Mouse (Mus musculus): ENCODE data around the gene Nav2.

Nav2 gene

GRCm38 (mm10) chr7:49586530-49587120 is 678.1 kb downstream of the Nav2 start:
- Histone ChIP-seq H3K4me1 (replicated peaks; ENCODE audit: low read depth, low read length) (no peaks in the 10 kb centered on the region), H3K4me3 (replicated peaks; ENCODE audit: low read length) (no peak overlapping the region), H3K27me3 (ENCODE audit: insufficient read depth, low read length) (no peaks in the 10 kb centered on the region), H3K36me3 (ENCODE audit: insufficient read depth, low read length) (peaks cover 59% of the 10 kb centered on the region), H3K9me3 (ENCODE audit: low read length) (no peaks in the 10 kb centered on the region)
- TF ChIP-seq POU5F1 (IDR thresholded peaks at IDR 0.05; ENCODE audit: borderline replicate concordance, low read length) (no peak), NANOG (IDR thresholded peaks at IDR 0.05; ENCODE audit: borderline replicate concordance, low read length) (no peak), CTCF (conservative IDR thresholded peaks at IDR 0.05; ENCODE audit: low read length) (no peak)

GRCm38 (mm10) chr7:49589635-49590034 is 681.1 kb downstream of the Nav2 start:
- no peaks in the 10 kb centered on the region for H3K4me1 ChIP-seq (replicated peaks; ENCODE audit: low read depth, low read length)
- H3K9me3 ChIP-seq (ENCODE audit: low read length): no peaks in the 10 kb centered on the region
- no peaks in the 10 kb centered on the region for H3K27me3 ChIP-seq (ENCODE audit: insufficient read depth, low read length)
- H3K4me3 ChIP-seq (replicated peaks; ENCODE audit: low read length): no peak overlapping the region
- no peak for TF ChIP-seq CTCF (conservative IDR thresholded peaks at IDR 0.05; ENCODE audit: low read length)
- H3K36me3 ChIP-seq (ENCODE audit: insufficient read depth, low read length): peaks cover 56% of the 10 kb centered on the region

GRCm38 (mm10) chr7:49597776-49598175 is 689.3 kb downstream of the Nav2 start:
- no peaks in the 10 kb centered on the region for H3K9me3 ChIP-seq (ENCODE audit: low read length)
- H3K4me1 ChIP-seq (replicated peaks; ENCODE audit: low read depth, low read length): peaks cover 4% of the 10 kb centered on the region
- peaks cover 55% of the 10 kb centered on the region for H3K36me3 ChIP-seq (ENCODE audit: insufficient read depth, low read length)
- H3K27me3 ChIP-seq (ENCODE audit: insufficient read depth, low read length): no peaks in the 10 kb centered on the region
- H3K4me3 ChIP-seq (replicated peaks; ENCODE audit: low read length): no peak overlapping the region
- TF ChIP-seq NANOG (IDR thresholded peaks at IDR 0.05; ENCODE audit: borderline replicate concordance, low read length) (no peak), POU5F1 (IDR thresholded peaks at IDR 0.05; ENCODE audit: borderline replicate concordance, low read length) (no peak), CTCF (conservative IDR thresholded peaks at IDR 0.05; ENCODE audit: low read length) (no peak)

GRCm38 (mm10) chr7:49598225-49598624 is 689.7 kb downstream of the Nav2 start:
- H3K27me3 ChIP-seq (ENCODE audit: insufficient read depth, low read length): no peaks in the 10 kb centered on the region
- H3K9me3 ChIP-seq (ENCODE audit: low read length): no peaks in the 10 kb centered on the region
- H3K36me3 ChIP-seq (ENCODE audit: insufficient read depth, low read length): peaks cover 55% of the 10 kb centered on the region
- peaks cover 4% of the 10 kb centered on the region for H3K4me1 ChIP-seq (replicated peaks; ENCODE audit: low read depth, low read length)
- no peak for TF ChIP-seq CTCF (conservative IDR thresholded peaks at IDR 0.05; ENCODE audit: low read length)
- TF ChIP-seq NANOG (IDR thresholded peaks at IDR 0.05; ENCODE audit: borderline replicate concordance, low read length): no peak
- no peak for TF ChIP-seq POU5F1 (IDR thresholded peaks at IDR 0.05; ENCODE audit: borderline replicate concordance, low read length)
- no peak overlapping the region for H3K4me3 ChIP-seq (replicated peaks; ENCODE audit: low read length)

- no peak overlapping the region for H3K4me3 ChIP-seq (replicated peaks; ENCODE audit: low read length)
- no peaks in the 10 kb centered on the region for H3K27me3 ChIP-seq (ENCODE audit: insufficient read depth, low read length)
- H3K9me3 ChIP-seq (ENCODE audit: low read length): no peaks in the 10 kb centered on the region
- TF ChIP-seq NANOG (IDR thresholded peaks at IDR 0.05; ENCODE audit: borderline replicate concordance, low read length) (no peak), CTCF (conservative IDR thresholded peaks at IDR 0.05; ENCODE audit: low read length) (no peak), POU5F1 (IDR thresholded peaks at IDR 0.05; ENCODE audit: borderline replicate concordance, low read length) (no peak)
- peaks cover 41% of the 10 kb centered on the region for H3K36me3 ChIP-seq (ENCODE audit: insufficient read depth, low read length)
- peaks cover 4% of the 10 kb centered on the region for H3K4me1 ChIP-seq (replicated peaks; ENCODE audit: low read depth, low read length)
Observed at GRCm38 (mm10) chr7:49599950-49600349, 691.4 kb downstream of the Nav2 start.

GRCm38 (mm10) chr7:49601191-49601975 is 692.9 kb downstream of the Nav2 start:
- Histone ChIP-seq H3K27me3 (ENCODE audit: insufficient read depth, low read length) (no peaks in the 10 kb centered on the region), H3K4me1 (replicated peaks; ENCODE audit: low read depth, low read length) (peaks cover 18% of the 10 kb centered on the region), H3K9me3 (ENCODE audit: low read length) (no peaks in the 10 kb centered on the region), H3K36me3 (ENCODE audit: insufficient read depth, low read length) (peaks cover 33% of the 10 kb centered on the region), H3K4me3 (replicated peaks; ENCODE audit: low read length) (no peak overlapping the region)
- TF ChIP-seq CTCF (conservative IDR thresholded peaks at IDR 0.05; ENCODE audit: low read length): peak; percentile 54
- TF ChIP-seq POU5F1 (IDR thresholded peaks at IDR 0.05; ENCODE audit: borderline replicate concordance, low read length): no peak
- no peak for TF ChIP-seq NANOG (IDR thresholded peaks at IDR 0.05; ENCODE audit: borderline replicate concordance, low read length)

- Histone ChIP-seq H3K27me3 (ENCODE audit: insufficient read depth, low read length) (no peaks in the 10 kb centered on the region), H3K4me1 (replicated peaks; ENCODE audit: low read depth, low read length) (peaks cover 43% of the 10 kb centered on the region), H3K4me3 (replicated peaks; ENCODE audit: low read length) (no peak overlapping the region), H3K36me3 (ENCODE audit: insufficient read depth, low read length) (peaks cover 8% of the 10 kb centered on the region), H3K9me3 (ENCODE audit: low read length) (no peaks in the 10 kb centered on the region)
- TF ChIP-seq NANOG (IDR thresholded peaks at IDR 0.05; ENCODE audit: borderline replicate concordance, low read length) (no peak), POU5F1 (IDR thresholded peaks at IDR 0.05; ENCODE audit: borderline replicate concordance, low read length) (no peak)
Observed at GRCm38 (mm10) chr7:49604244-49604643, 695.7 kb downstream of the Nav2 start.

- Histone ChIP-seq H3K9me3 (ENCODE audit: low read length) (no peaks in the 10 kb centered on the region), H3K36me3 (ENCODE audit: insufficient read depth, low read length) (no peaks in the 10 kb centered on the region), H3K4me1 (replicated peaks; ENCODE audit: low read depth, low read length) (peaks cover 52% of the 10 kb centered on the region), H3K4me3 (replicated peaks; ENCODE audit: low read length) (no peak overlapping the region), H3K27me3 (ENCODE audit: insufficient read depth, low read length) (no peaks in the 10 kb centered on the region)
- no peak for TF ChIP-seq NANOG (IDR thresholded peaks at IDR 0.05; ENCODE audit: borderline replicate concordance, low read length)
Observed at GRCm38 (mm10) chr7:49604965-49605795, 696.7 kb downstream of the Nav2 start.

All from E14TG2a.4 (cell line).